Mouse (Mus musculus) layer of hippocampus, adult 11-12 months (tissue): ENCODE results near the gene Grm5.

Experiments used
- DNase-seq: peaks from one replicate; pipeline ENCODE4 v3.0.0; 2022; ENCODE audit warnings: low spot score

Gene Grm5

DNA sequence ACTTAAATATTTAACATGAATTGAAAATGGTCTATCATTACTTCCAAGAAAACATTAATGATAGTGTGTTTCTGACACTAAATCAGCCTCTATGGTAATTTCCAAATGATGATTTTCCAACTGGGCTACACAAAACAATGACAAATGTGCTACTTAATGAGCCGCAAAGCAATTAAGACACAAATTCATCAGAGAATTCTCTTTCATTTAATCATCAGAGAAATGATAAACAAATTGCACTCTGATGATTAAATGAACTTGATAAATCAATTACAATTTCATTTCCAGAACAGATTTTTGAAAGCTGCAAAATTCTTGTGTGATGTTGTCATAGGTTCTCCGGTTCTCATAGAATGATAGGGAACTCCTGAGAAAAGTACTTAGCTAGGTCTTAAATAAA is 577.6 kb downstream of the Grm5 start:
- no peak for DNase-seq
